Comparison of ENCODE assay signal across 13 mouse cellular contexts in genomic region chr19:3857220-3857619, GRCm38 (mm10).
"Had no signal": no experiment of that assay in that cellular context is flagged by ENCODE, and none has a peak within 500 bp of the region (broad histone marks: within the 10 kb centered on the region; RNA-seq: fewer than 3 reads in every experiment).

No protein-coding gene starts in this region.

- H3K9me3 ChIP-seq: limb, embryonic 15.5 days; liver, embryonic 12.5 days; midbrain, embryonic 10.5 days; neural tube, embryonic 12.5 days had no signal

- H3K4me2 ChIP-seq: limb, embryonic 15.5 days; liver, embryonic 12.5 days; lung, embryonic 14.5 days; neural tube, embryonic 12.5 days had no signal

- H3K36me3 ChIP-seq: limb, embryonic 15.5 days; liver, embryonic 12.5 days; neural tube, embryonic 12.5 days had no signal

- H3K27me3 ChIP-seq: limb, embryonic 15.5 days; liver, embryonic 12.5 days; neural tube, embryonic 12.5 days had no signal

- DNase-seq: kidney, adult 8-10 months; lung, embryonic 14.5 days; lung, postnatal 10 days; lung, postnatal 4 days; midbrain, embryonic 14.5 days; thymus, adult 18-20 months; thymus, postnatal 25 days had no signal

- H3K4me3 ChIP-seq: left cerebral cortex, adult 2 months; limb, embryonic 15.5 days; liver, embryonic 12.5 days; midbrain, embryonic 10.5 days; myocyte; neural tube, embryonic 12.5 days had no signal

- H3K27ac ChIP-seq: limb, embryonic 15.5 days; liver, embryonic 12.5 days; midbrain, embryonic 10.5 days; neural tube, embryonic 12.5 days had no signal

- ATAC-seq: liver, embryonic 12.5 days had no signal

- H3K9ac ChIP-seq: limb, embryonic 15.5 days; liver, embryonic 12.5 days; lung, embryonic 14.5 days; neural tube, embryonic 12.5 days had no signal
